Mouse (Mus musculus): ENCODE measurements around the gene Lrp4. TPM values are rescaled to one million over a fixed set of nuclear protein-coding genes. Genes with fewer than 3 reads are reported as not detected.
"Not testable (repeated sequence)": the region's sequence is repeated elsewhere in the genome, so short reads cannot be mapped to it uniquely, and the experiment has no call there.

The Lrp4 gene
- polyA plus RNA-seq, 1 experiment from 2014 or later, result 13.9 TPM

GRCm38 (mm10) chr2:91485256-91485655 lies 27.9 kb downstream of the Lrp4 start:
- WGBS, result 81% methylated on average over 6 of the region's 6 CpGs
- H3K9ac ChIP-seq (ENCODE audit: low read length), result no peak overlapping the region
- peaks cover 63% of the 10 kb centered on the region for H3K36me3 ChIP-seq (ENCODE audit: control insufficient read depth, insufficient read depth, low read length)
- H3K4me3 ChIP-seq (ENCODE audit: low read length), result no peak overlapping the region
- H3K9me3 ChIP-seq (ENCODE audit: control insufficient read depth, low read length), result no peaks in the 10 kb centered on the region
- H3K27ac ChIP-seq (ENCODE audit: low read length), result no peak overlapping the region
- H3K27me3 ChIP-seq (ENCODE audit: control insufficient read depth, insufficient read depth, low read depth, low read length), result no peaks in the 10 kb centered on the region
- no peak for ATAC-seq (ENCODE audit: low read depth)
- no peak overlapping the region for H3K4me2 ChIP-seq (ENCODE audit: low read depth, low read length)
- H3K4me1 ChIP-seq (replicated peaks; ENCODE audit: control insufficient read depth, insufficient read depth, low read length), result no peaks in the 10 kb centered on the region

GRCm38 (mm10) chr2:91487295-91487694 lies 30.0 kb downstream of the Lrp4 start:
- not testable (repeated sequence) for H3K9me3 ChIP-seq (ENCODE audit: control insufficient read depth, low read length); H3K4me3 ChIP-seq (ENCODE audit: low read length); H3K4me2 ChIP-seq (ENCODE audit: low read depth, low read length); H3K27me3 ChIP-seq (ENCODE audit: control insufficient read depth, insufficient read depth, low read depth, low read length); H3K27ac ChIP-seq (ENCODE audit: low read length); H3K4me1 ChIP-seq (replicated peaks; ENCODE audit: control insufficient read depth, insufficient read depth, low read length); ATAC-seq (ENCODE audit: low read depth); H3K9ac ChIP-seq (ENCODE audit: low read length)
- peaks cover 67% of the 10 kb centered on the region for H3K36me3 ChIP-seq (ENCODE audit: control insufficient read depth, insufficient read depth, low read length)
- WGBS, result 42% methylated on average over 3 of the region's 3 CpGs

GRCm38 (mm10) chr2:91492071-91492635 lies 34.8 kb downstream of the Lrp4 start:
- WGBS, result 92% methylated on average over 12 of the region's 12 CpGs
- no peak overlapping the region for H3K9ac ChIP-seq (ENCODE audit: low read length)
- ATAC-seq (ENCODE audit: low read depth), result no peak

GRCm38 (mm10) chr2:91493981-91494380 lies 36.7 kb downstream of the Lrp4 start:
- WGBS, result 95% methylated on average over 9 of the region's 9 CpGs
- ATAC-seq (ENCODE audit: low read depth), result no peak
- Histone ChIP-seq H3K36me3 (ENCODE audit: control insufficient read depth, insufficient read depth, low read length) (peaks cover 74% of the 10 kb centered on the region), H3K27ac (ENCODE audit: low read length) (no peak overlapping the region), H3K9ac (ENCODE audit: low read length) (no peak overlapping the region), H3K27me3 (ENCODE audit: control insufficient read depth, insufficient read depth, low read depth, low read length) (no peaks in the 10 kb centered on the region), H3K4me3 (ENCODE audit: low read length) (no peak overlapping the region), H3K4me1 (replicated peaks; ENCODE audit: control insufficient read depth, insufficient read depth, low read length) (no peaks in the 10 kb centered on the region), H3K4me2 (ENCODE audit: low read depth, low read length) (no peak overlapping the region), H3K9me3 (ENCODE audit: control insufficient read depth, low read length) (no peaks in the 10 kb centered on the region)

More at GRCm38 (mm10) chr2:91492071-91492635, 34.8 kb downstream of the Lrp4 start:
- no peaks in the 10 kb centered on the region for H3K4me1 ChIP-seq (replicated peaks; ENCODE audit: control insufficient read depth, insufficient read depth, low read length)
- H3K27me3 ChIP-seq (ENCODE audit: control insufficient read depth, insufficient read depth, low read depth, low read length), result no peaks in the 10 kb centered on the region
- no peak overlapping the region for H3K4me2 ChIP-seq (ENCODE audit: low read depth, low read length)
- peaks cover 72% of the 10 kb centered on the region for H3K36me3 ChIP-seq (ENCODE audit: control insufficient read depth, insufficient read depth, low read length)
- no peak overlapping the region for H3K27ac ChIP-seq (ENCODE audit: low read length)
- H3K4me3 ChIP-seq (ENCODE audit: low read length), result no peak overlapping the region
- no peaks in the 10 kb centered on the region for H3K9me3 ChIP-seq (ENCODE audit: control insufficient read depth, low read length)

- ATAC-seq (ENCODE audit: low read depth), result no peak
- 85% methylated on average over 8 of the region's 8 CpGs for WGBS
Measured at GRCm38 (mm10) chr2:91498093-91498719, 40.9 kb downstream of the Lrp4 start.

GRCm38 (mm10) chr2:91508076-91508475 lies 50.8 kb downstream of the Lrp4 start:
- no peak overlapping the region for H3K27ac ChIP-seq (ENCODE audit: low read length)
- no peaks in the 10 kb centered on the region for H3K4me1 ChIP-seq (replicated peaks; ENCODE audit: control insufficient read depth, insufficient read depth, low read length)
- H3K36me3 ChIP-seq (ENCODE audit: control insufficient read depth, insufficient read depth, low read length), result peaks cover 64% of the 10 kb centered on the region
- H3K27me3 ChIP-seq (ENCODE audit: control insufficient read depth, insufficient read depth, low read depth, low read length), result no peaks in the 10 kb centered on the region
- H3K9ac ChIP-seq (ENCODE audit: low read length), result no peak overlapping the region
- H3K4me2 ChIP-seq (ENCODE audit: low read depth, low read length), result no peak overlapping the region
- no peak for ATAC-seq (ENCODE audit: low read depth)
- H3K4me3 ChIP-seq (ENCODE audit: low read length), result no peak overlapping the region
- H3K9me3 ChIP-seq (ENCODE audit: control insufficient read depth, low read length), result no peaks in the 10 kb centered on the region
- 90% methylated on average over 8 of the region's 8 CpGs for WGBS

More at GRCm38 (mm10) chr2:91498093-91498719, 40.9 kb downstream of the Lrp4 start:
- H3K9ac ChIP-seq (ENCODE audit: low read length), result no peak overlapping the region
- H3K27me3 ChIP-seq (ENCODE audit: control insufficient read depth, insufficient read depth, low read depth, low read length), result no peaks in the 10 kb centered on the region
- H3K4me2 ChIP-seq (ENCODE audit: low read depth, low read length), result no peak overlapping the region
- no peaks in the 10 kb centered on the region for H3K4me1 ChIP-seq (replicated peaks; ENCODE audit: control insufficient read depth, insufficient read depth, low read length)
- H3K36me3 ChIP-seq (ENCODE audit: control insufficient read depth, insufficient read depth, low read length), result peaks cover 64% of the 10 kb centered on the region
- no peak overlapping the region for H3K4me3 ChIP-seq (ENCODE audit: low read length)
- no peak overlapping the region for H3K27ac ChIP-seq (ENCODE audit: low read length)
- H3K9me3 ChIP-seq (ENCODE audit: control insufficient read depth, low read length), result no peaks in the 10 kb centered on the region

GRCm38 (mm10) chr2:91517186-91517585 lies 59.9 kb downstream of the Lrp4 start:
- Histone ChIP-seq H3K9ac (ENCODE audit: low read length) (no peak overlapping the region), H3K4me3 (ENCODE audit: low read length) (no peak overlapping the region), H3K4me1 (replicated peaks; ENCODE audit: control insufficient read depth, insufficient read depth, low read length) (no peaks in the 10 kb centered on the region), H3K27me3 (ENCODE audit: control insufficient read depth, insufficient read depth, low read depth, low read length) (no peaks in the 10 kb centered on the region), H3K9me3 (ENCODE audit: control insufficient read depth, low read length) (no peaks in the 10 kb centered on the region), H3K4me2 (ENCODE audit: low read depth, low read length) (no peak overlapping the region), H3K27ac (ENCODE audit: low read length) (no peak overlapping the region), H3K36me3 (ENCODE audit: control insufficient read depth, insufficient read depth, low read length) (peaks cover 7% of the 10 kb centered on the region)
- ATAC-seq (ENCODE audit: low read depth), result peak; percentile 75
- 4% methylated on average over 2 of the region's 2 CpGs for WGBS

GRCm38 (mm10) chr2:91526294-91527146 lies 69.2 kb downstream of the Lrp4 start, which contains the start of gene Ckap5:
Ckap5 (plus strand) TSS chr2:91526762.
- under 1% methylated on average over 60 of the region's 64 CpGs for WGBS
- peak; percentile 99 for ATAC-seq (ENCODE audit: low read depth)
- Histone ChIP-seq H3K27ac (ENCODE audit: low read length) (peak within 1 kb of the TSS; percentile 80), H3K9me3 (ENCODE audit: control insufficient read depth, low read length) (no peaks in the 10 kb centered on the region), H3K36me3 (ENCODE audit: control insufficient read depth, insufficient read depth, low read length) (no peaks in the 10 kb centered on the region), H3K9ac (ENCODE audit: low read length) (peak within 1 kb of the TSS; percentile 98), H3K4me1 (replicated peaks; ENCODE audit: control insufficient read depth, insufficient read depth, low read length) (peaks cover 9% of the 10 kb centered on the region), H3K4me3 (ENCODE audit: low read length) (peak within 1 kb of the TSS; percentile 97), H3K4me2 (ENCODE audit: low read depth, low read length) (peak within 1 kb of the TSS; percentile 78), H3K27me3 (ENCODE audit: control insufficient read depth, insufficient read depth, low read depth, low read length) (no peaks in the 10 kb centered on the region)

- peak; percentile 78 for ATAC-seq (ENCODE audit: low read depth)
- H3K27me3 ChIP-seq (ENCODE audit: control insufficient read depth, insufficient read depth, low read depth, low read length), result no peaks in the 10 kb centered on the region
- under 1% methylated on average over 14 of the region's 15 CpGs for WGBS
Measured at GRCm38 (mm10) chr2:91527147-91527486, 69.8 kb downstream of the Lrp4 start.

More at GRCm38 (mm10) chr2:91527147-91527486, 69.8 kb downstream of the Lrp4 start:
- Histone ChIP-seq H3K4me3 (ENCODE audit: low read length) (peak overlapping the region; percentile 97), H3K4me1 (replicated peaks; ENCODE audit: control insufficient read depth, insufficient read depth, low read length) (peaks cover 9% of the 10 kb centered on the region), H3K9ac (ENCODE audit: low read length) (peak overlapping the region; percentile 98), H3K27ac (ENCODE audit: low read length) (peak overlapping the region; percentile 80), H3K36me3 (ENCODE audit: control insufficient read depth, insufficient read depth, low read length) (no peaks in the 10 kb centered on the region), H3K4me2 (ENCODE audit: low read depth, low read length) (peak overlapping the region; percentile 78), H3K9me3 (ENCODE audit: control insufficient read depth, low read length) (no peaks in the 10 kb centered on the region)
